Mouse (Mus musculus) left cerebral cortex, postnatal 25 days (tissue): Measurements from ENCODE around the gene Tial1. TPM values are rescaled to one million over a fixed set of nuclear protein-coding genes. Genes with fewer than 3 reads are reported as not detected.

Experiments
- DNase-seq, 2 experiments: peaks; one replicate each; pipeline ENCODE4 v3.0.0; 2022; ENCODE audit warnings: low spot score in 2 of 2, mixed read lengths in 1 of 2
- intact Hi-C: fragments of 180-260 bp; cut with DNase I; formaldehyde crosslinking; loops from one replicate; pipeline ENCODE4 v1.15.1; 2025
- total RNA-seq, 2 experiments: library from RNA; stranded (reverse); gene quantifications; 2 replicates each; pipeline ENCODE4 v1.2.3; 2021

Tial1 gene
- 100 to 1,000 TPM in 1 of 2 experiments, 10 to 100 TPM in 1; 89.6 to 102 TPM for total RNA-seq

DNA sequence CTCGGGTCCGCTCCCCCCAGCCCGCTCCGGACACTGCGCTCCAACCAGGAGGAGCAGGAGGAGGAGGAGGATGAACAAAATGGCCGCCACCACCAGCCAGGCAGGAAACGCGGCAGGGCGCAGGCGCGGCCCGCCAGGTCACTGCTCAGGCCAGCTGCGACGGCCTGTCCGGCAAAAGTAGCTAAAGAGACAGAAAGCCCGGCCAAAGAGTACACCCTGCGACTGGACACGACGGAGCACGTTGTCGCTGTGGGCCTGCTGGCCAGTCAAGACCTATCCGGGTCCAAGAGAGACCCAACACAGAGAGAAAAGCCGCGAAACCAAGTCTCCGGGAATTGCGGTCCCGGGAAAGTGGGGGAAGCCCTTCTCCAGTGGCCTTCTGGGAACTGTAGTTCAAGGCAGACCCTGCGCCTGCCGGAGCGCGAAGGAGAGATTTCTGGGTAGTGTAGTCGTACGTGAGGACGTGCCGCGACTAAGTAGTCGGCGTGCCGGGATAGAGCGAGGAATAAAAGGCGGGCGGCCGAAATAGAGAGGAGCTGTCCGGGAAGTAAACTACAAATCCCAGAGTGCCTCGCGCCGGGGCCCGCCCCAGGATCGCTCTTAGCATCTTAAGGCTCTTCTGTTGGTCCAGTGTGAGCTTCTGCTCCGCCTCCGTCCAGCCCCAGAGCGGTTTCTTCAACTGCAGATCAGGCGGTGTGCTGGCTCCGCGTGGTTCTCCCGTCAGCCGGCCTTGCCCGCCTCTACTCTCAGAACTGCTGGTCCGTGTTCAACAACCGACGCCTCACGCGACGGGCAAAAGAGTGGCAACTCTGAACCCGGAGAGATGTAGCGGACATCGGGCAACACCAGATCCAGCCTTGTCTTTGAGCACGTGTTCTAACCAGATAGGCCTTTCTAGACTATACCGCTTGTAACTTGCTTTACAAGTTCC is at the start of gene Tial1:
Tial1 (minus strand) TSS at position 433 of the 931 bp plus-strand sequence.
- DNase-seq = peak; percentile 97 to 100
- intact Hi-C loops = loop anchor here (2.0 to 5.0 kb wide), 2 partner anchors 214 to 229 kb away; partner anchors contain the start of gene Tgfb1i1

DNA sequence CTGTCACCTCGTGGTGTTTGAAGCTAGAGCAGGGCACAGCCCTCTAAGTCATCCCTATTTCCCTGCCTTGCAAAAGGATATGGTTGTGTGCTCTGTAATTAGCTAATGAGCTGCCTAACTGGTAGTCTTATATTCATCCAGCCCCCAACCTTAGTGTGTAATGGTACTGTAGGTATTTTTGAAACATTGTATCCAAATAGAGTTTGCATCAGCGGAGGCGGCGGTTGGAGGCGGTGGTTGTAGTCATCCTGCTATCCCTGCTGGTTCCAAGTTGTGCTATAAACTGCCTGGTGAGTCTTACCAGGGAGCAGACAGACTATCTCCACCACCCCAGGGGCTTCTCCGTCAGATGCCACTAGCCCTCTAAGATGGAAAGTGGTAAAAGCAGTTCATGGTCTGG is 42.6 kb upstream of the Tial1 start:
- peak; percentile 35 to 82 for DNase-seq
- intact Hi-C loops = no loop called here

DNA sequence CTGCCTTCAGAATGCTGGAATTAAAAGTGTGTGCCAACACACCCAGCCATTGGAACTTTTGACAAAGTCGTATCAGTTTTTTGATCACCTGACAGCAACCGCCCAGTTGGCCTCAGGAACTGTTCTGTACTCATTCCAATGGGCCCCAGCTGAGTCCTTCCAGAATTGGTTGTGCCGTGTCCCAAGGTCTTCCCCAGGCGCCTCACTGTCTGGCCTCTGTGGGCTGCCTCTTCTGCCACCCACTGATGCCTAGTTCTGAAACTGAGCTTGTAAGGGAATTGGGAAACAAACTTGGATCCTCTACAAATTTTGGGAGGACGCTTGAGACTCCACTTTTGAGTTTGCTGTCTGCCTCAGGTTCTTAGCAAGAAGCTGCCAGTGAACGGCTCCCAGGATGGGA is 38.3 kb upstream of the Tial1 start:
- intact Hi-C loops = no loop called here
- no peak for DNase-seq

DNA sequence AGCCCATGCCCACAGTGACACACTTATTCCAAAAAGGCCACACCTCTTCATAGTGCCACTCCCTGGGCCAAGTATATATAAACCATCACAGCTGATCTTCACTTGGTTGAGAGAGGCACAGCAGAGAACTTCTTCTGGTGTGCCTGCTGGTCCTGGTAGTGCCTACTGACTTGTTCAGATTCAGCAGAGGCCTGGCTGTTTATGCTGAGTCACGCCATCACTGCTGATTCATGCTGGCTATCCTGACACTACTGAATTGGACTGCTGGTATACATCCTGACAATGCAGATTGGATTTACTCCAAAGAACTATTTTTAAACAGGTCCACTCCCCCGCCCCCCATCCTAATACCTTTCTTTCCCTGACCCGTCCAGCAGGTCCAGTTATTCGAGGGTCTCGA is 33.0 kb upstream of the Tial1 start:
- intact Hi-C loops = no loop called here
- DNase-seq = no peak

DNA sequence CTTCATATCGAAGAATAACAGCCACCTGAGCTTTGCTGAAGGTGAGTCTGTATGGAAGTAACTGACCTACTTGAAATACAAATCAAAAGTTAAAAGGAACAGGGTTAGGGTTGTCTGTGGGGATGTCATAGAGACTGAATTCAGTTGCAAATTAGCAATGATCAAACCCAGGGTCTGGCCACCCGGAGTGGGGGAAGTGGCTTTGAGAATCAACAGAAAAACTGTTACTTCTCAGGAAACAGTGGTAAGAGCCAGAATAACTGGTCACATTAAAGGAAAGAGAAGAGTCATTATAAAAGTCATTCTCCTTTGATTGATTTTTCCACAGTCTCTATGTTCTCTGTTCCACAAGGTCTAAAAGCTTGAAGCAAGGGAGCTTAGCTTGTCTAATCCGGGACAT is 27.5 kb upstream of the Tial1 start:
- no peak for DNase-seq
- intact Hi-C loops = no loop called here

DNA sequence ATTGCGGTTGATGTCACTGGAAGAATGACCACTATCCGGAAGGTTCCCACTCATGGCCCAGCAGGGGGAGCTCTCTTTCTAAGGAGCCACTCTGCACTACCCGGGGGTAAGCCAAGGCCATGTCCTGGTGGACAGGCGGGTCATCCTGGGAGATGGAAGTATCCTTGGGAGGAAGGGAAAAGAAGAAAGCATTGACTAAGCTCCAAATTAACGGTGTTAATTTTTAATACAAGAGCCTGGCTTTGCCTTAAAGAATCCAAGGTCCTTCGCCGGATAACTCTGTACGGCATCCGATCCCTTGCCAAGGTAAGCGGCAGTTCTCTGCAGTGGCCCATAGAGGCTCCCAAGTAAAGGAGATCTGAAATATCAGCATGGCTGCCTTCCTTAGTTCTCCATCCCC is 12.8 kb upstream of the Tial1 start:
- intact Hi-C loops = loop anchor here (1.0 kb wide), 1 partner anchor 216 kb away; no protein-coding TSS in a partner anchor
- DNase-seq = peak; percentile 61 to 72

DNA sequence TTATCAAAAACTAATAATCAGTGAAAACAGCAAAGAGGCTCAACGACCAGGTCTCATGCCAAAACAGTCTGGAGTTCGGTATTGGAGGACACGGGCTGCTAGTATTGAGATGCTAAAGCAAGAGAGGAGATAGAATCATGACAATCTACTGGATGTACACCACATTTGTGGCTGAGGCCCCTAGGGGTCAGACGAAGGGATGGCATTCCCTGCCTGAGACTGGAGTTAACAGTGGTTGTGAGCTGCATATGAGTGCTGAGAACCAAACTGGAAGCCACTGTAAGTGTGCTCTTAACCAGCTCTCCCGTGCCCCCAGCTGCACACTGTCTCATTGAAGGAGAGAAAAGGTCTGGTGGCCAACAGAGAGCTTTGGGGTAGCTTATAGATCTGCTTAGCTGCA is 889 bp upstream of the Tial1 start:
- no peak for DNase-seq
- intact Hi-C loops = loop anchor here (5.0 kb wide), 1 partner anchor 215 kb away; the partner anchor contains the start of gene Tgfb1i1

DNA sequence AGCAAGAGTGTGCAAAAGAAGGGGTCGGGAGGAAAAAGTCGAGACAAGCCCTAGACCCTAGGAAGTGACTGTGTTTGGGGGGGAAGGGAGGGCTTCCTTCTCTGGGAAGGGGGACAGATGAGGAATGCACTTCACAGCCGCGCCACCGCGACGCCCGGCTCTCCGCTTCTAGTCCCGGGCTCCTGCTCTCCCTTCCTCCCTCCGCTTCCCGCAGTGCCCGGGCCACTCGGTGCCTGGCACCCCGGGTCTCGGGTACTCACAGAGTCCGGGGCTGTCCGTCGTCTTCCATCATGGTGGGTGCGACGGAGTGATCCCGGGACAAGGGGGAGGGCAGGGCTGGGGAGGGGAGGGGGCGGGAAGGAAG is 670 bp downstream of the Tial1 start:
- no peak for DNase-seq

DNA sequence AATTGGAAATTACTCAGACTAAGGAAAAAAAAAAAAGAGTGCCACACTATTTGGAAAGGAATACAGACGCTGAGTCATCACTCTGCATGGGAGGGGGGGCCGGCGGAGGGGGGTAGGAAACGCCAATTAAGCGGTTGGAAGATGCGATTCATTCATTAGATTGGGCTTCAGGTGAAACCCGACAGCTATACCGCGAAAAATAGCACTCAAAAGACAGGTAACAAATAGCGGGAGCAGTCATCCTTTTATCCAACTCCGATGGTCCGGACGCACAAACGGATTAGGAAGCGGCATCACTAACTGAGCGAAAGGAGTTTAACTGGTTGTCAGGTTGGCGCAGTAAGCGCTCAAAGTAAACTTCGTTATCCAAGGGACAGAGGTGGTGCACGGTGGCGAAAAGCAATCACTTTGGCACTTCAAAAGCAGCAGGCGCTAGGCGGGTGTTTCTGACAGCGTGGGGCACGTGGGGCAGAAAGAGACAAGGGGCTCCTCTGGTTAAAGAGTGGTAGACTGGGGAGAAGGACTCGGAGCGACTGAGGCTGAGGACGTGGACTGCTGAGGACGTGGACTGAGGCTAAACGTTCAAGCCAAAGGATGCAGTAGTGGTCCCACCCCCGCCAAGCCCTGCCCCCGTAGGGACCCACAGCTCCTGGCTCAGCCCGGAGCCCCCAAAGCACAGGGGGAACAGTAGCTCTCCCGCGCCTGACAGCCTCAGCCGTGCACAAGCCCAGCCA is 1.2 kb downstream of the Tial1 start:
- intact Hi-C loops = loop anchor here (2.0 to 5.0 kb wide), 2 partner anchors 213 to 231 kb away; partner anchors contain the start of gene Tgfb1i1
- peak; percentile 17 to 38 for DNase-seq

More for the DNA sequence above, 670 bp downstream of the Tial1 start:
- intact Hi-C loops = loop anchor here (2.0 to 5.0 kb wide), 2 partner anchors 214 to 230 kb away; partner anchors contain the start of gene Tgfb1i1

DNA sequence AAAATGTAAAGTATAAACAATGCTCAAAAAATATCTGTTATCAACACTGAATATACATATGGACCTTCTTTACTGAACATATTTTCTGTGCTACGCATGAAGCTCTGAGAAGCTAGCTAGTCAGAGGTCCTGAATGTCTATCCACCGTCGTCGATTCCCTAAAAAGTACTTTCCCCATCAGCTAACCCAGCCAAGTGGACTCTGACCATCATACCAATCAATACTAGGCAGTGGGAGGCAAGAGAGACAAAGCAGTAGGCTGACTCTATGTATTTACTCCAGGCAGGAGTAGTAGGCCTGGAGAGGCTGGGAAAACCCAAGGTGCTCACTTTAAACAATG is 1.8 kb downstream of the Tial1 start:
- intact Hi-C loops = loop anchor here (2.0 to 5.0 kb wide), 2 partner anchors 212 to 231 kb away; partner anchors contain the start of gene Tgfb1i1
- no peak for DNase-seq

DNA sequence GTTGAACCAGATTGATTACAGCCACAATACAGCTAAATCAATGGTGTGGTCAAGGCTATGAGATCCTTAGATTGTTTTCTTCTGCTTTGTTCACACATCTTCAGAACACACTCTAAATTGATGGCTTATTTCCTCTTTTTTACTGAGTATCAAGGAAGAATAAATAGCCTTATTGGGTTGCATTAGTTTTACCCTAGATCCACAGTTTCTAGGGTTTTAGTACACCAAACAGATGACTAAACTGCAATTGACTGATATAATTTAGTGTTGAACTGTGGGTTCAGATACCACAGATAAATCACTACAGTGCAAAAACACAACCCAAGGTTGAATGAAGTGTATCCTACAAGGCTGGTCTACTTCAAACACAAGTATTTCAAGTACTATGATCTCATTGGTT is 3.5 kb downstream of the Tial1 start:
- no peak for DNase-seq
- intact Hi-C loops = no loop called here

DNA sequence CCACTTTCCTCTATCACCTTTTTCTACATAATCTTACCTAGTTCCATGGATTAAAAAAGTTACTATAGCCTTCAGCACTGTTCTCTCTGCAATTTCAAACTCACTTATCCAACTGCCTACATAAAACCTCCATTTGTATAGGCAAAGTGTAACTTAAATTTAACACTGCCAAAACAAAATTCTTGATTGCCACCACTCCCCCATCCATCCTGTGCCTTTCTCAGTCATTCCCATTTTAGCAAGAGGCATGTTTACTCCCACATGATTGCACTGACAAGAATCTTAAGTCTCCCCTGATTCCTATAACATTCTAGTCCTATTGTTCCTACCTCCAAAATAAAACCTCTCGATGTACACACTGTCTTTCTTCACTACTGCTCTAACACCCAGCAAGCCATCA is 8.8 kb downstream of the Tial1 start:
- peak in 1 of 2 experiments; percentile 68 for DNase-seq
- intact Hi-C loops = no loop called here

DNA sequence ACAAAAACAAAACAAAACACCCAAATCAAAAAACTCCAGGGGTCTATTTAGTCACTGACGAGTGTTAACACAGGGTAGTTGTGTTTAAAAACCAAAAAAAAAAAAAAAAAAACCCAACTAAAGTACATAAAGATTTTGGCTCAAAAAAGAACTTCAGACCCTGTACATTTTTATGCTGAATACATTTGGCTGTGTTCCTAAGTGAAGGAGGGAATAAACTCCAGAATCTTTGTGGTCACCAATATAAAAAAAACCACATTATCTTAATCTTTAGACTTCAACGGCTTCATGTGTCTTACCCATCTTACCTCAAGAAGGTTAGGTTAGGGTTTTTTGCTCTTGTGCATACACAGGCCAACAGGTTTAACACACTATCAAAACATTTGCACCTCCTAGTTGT is 20.9 kb downstream of the Tial1 start:
- intact Hi-C loops = no loop called here
- DNase-seq = no peak

DNA sequence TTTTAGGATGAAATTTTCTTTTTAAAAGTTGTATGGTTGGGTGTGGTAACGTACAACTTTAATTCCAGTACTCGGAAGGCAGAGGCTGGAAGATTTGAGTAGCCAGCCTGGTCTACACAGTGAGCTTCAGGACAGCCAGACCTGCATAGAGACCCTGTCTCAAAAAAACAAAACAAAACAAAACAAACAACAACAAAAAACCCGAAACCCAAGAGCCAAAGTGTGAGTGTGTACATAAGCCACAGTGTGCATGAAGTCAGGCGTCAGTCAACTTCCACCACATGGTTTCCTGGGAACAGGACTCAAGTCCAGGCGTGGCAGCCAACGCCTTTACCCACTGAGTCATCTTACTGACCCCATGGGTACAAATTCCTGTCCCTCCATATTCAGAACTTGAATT is 22.3 kb downstream of the Tial1 start:
- intact Hi-C loops = no loop called here
- DNase-seq = no peak

DNA sequence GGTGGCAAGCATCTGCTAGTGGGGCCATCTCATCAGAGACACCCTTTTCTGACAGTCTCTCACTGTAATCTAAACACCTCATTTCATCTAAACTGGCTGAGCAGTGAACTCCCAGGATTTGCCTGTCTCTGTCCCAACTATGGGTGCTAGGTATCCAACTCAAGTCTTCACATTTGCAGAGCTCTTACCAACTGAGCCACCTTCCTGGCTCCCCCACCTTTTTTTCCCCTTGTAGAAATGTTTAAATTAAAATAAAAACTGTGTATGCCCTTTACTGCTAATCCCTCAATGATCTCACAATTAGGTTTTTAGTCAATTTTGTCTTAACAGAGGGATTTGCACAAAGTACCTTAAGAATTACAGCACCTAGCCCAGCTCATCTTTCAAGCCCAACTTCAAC is 23.4 kb downstream of the Tial1 start:
- DNase-seq = no peak
- intact Hi-C loops = no loop called here

DNA sequence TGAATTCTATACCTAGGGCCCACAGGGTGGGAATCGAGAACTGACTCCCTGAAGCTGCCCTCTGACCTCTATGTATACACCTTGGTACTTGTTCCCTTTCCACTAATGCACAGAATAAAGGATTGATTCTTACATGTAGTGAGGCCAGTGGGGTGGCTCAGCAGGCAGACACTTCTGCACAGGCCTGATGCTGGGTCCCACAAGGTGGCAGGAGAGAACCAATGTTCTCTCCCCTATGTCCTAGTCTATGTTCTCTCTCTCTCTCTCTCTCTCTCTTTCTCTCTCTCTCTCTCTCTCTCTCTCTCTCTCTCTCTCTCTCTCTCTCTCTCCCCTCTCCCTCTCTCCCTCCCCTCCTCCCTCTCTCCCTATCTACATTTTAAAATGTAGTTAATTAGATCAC is 28.3 kb downstream of the Tial1 start:
- intact Hi-C loops = loop anchor here (1.0 kb wide), 1 partner anchor 257 kb away; no protein-coding TSS in a partner anchor
- peak in 1 of 2 experiments; percentile 28 for DNase-seq

DNA sequence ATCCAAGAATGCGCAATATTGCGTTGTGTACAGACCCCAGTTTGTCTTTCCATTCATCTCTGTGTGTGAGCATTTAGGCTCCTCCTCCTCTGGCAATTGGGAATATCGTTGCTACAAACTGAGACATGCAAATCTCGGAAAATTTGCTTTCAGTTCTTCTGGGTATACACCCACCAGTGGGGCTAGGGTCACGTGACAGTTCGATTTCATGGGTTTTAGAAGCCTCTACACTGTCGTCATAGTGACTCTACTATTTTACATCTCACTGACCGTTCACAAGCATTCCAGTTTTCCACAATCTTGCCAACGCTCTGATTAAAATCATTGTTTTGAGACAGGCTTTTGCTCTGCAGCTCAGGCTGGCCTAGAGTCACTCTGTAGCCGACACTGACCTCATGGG is 28.9 kb downstream of the Tial1 start:
- no peak for DNase-seq
- intact Hi-C loops = no loop called here

DNA sequence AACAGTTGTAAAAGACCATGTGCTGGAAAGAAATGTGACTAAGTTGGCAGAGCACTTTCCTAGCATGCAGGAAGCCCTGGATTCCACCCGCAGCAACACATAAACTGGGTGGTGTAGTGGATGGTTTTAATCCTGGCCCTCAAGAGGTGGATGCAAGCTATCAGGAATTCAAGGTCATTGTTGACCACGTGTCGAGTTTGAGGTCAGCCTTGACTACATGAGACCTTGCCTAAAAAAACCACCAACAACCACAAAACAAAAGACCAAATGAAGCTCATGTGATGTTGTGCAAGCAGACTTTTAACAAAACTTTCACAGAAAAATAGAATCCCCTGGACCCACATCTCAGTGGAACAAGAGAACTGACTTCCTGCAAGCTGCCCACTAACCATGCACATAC is 39.0 kb downstream of the Tial1 start:
- no peak for DNase-seq
- intact Hi-C loops = no loop called here

DNA sequence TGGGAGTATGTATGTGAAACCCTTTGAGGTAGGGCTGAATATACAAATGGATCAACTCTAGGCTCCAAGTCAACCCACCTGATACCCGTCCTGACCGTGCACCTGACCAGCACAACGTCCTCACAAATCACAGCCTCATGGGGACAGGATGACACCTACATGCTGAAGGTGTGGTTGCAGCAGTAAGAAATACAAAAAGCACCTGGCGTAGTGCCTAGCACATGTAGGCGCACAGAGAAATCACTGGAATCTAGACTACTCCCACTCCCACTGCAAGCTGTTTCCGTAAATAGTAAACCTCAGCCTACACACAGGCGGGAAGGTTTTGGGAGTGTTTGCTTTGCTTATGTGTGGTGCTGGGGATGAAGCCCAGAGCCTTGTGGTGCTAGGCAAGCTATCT is 39.8 kb downstream of the Tial1 start:
- intact Hi-C loops = no loop called here

DNA sequence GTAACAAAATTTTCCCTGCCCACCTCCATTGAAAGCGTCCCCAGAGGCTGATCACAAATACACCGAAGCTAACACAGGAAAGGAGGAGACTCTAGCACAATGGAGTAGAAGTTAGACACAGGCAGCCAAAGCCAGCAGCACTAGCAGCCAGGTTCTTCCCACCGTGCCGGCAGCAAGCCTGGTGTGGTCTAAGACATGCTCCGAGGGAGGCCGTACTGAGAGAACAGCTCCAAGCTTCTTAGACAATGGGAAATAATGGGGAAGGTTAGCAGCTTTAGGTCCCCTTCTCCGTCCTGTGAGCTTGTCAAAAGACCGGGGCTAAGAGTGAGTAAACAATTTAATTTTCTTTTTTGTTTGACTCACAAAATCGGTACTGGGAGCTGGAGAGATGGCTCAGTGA is 41.8 kb downstream of the Tial1 start:
- no peak for DNase-seq

More for the DNA sequence above, 39.8 kb downstream of the Tial1 start:
- DNase-seq = peak in 1 of 2 experiments; percentile 62

More for the DNA sequence above, 41.8 kb downstream of the Tial1 start:
- intact Hi-C loops = loop anchor here (5.0 kb wide), 1 partner anchor 172 kb away; the partner anchor contains the start of gene Tgfb1i1
